In genomic region chr1:172309699-172310398, GRCm38 (mm10) we compare ENCODE assay signal across 8 mouse cellular contexts. TPM values are rescaled to one million over a fixed set of nuclear protein-coding genes. Genes with fewer than 3 reads are reported as not detected.
DNase-seq lines count a peak whose midpoint lies in the region; ATAC-seq lines count a peak whose summit lies in the region.

No protein-coding gene starts in this region.

- no peaks in the 10 kb centered on the region for H3K9me3 ChIP-seq in hindbrain, embryonic 15.5 days

- peak overlapping the region; percentile 38 for H3K9ac ChIP-seq in hindbrain, embryonic 15.5 days

- H3K27ac ChIP-seq in hindbrain, embryonic 15.5 days (replicated peaks), result peak overlapping the region; percentile 80

- no peaks in the 10 kb centered on the region for H3K36me3 ChIP-seq in hindbrain, embryonic 15.5 days

- H3K4me3 ChIP-seq in hindbrain, embryonic 15.5 days, result peak overlapping the region; percentile 31

- H3K4me1 ChIP-seq in hindbrain, embryonic 15.5 days (replicated peaks), result peaks cover 38% of the 10 kb centered on the region

- H3K27me3 ChIP-seq in hindbrain, embryonic 15.5 days, result no peaks in the 10 kb centered on the region

- H3K4me2 ChIP-seq in hindbrain, embryonic 15.5 days, result peak overlapping the region; percentile 69

- under 1% methylated on average over 14 of the region's 14 CpGs for WGBS in hindbrain, embryonic 15.5 days

- peak; percentile 78 for ATAC-seq in hindbrain, embryonic 15.5 days (ENCODE audit: low FRiP score, low read depth)

- DNase-seq in WW6 (ENCODE audit: low read depth, low spot score), result peak; percentile 81
- DNase-seq in cerebellum, postnatal 36 days, result peak; percentile 92 to 96
- peak; percentile 89 to 93 for DNase-seq in frontal cortex, postnatal 36 days (ENCODE audit: low spot score in 2 of 2)
- DNase-seq in layer of hippocampus, postnatal 36 days, result peak; percentile 86 to 88
- DNase-seq in lung, postnatal 25 days (ENCODE audit: low spot score), result peak; percentile 94
- peak; percentile 99 for DNase-seq in retina, embryonic 14.5 days (ENCODE audit: low spot score)
- peak; percentile 85 to 86 for DNase-seq in thymus, postnatal 36 days

RNA-seq across cellular contexts. Expression of gene Atp1a2, which starts 12.0 kb away (rescaled TPM):
- polyA plus RNA-seq in hindbrain, embryonic 15.5 days (2015; fragmentation: Nextera tagmentation; extraction: Ambion mirVana), result 74.3 and 75.8 TPM in 2 replicates
- total RNA-seq in layer of hippocampus, postnatal 36 days (2021), result 100 to 1,000 TPM; 577 to 614 TPM

RNA-seq across cellular contexts. Expression of gene Kcnj9, which starts 19.3 kb away (rescaled TPM):
- polyA plus RNA-seq in hindbrain, embryonic 15.5 days (2015; fragmentation: Nextera tagmentation; extraction: Ambion mirVana), result 4.1 and 4.3 TPM in 2 replicates
- total RNA-seq in layer of hippocampus, postnatal 36 days (2021), result 10 to 100 TPM; 63.6 to 66.8 TPM

RNA-seq across cellular contexts. Expression of gene Kcnj10, which starts 31.2 kb away (rescaled TPM):
- 2.9 and 3.0 TPM in 2 replicates for polyA plus RNA-seq in hindbrain, embryonic 15.5 days (2015; fragmentation: Nextera tagmentation; extraction: Ambion mirVana)
- 10 to 100 TPM; 89.3 to 94.4 TPM for total RNA-seq in layer of hippocampus, postnatal 36 days (2021)

RNA-seq across cellular contexts. Expression of gene Igsf8, which starts 48.4 kb away (rescaled TPM):
- 75.3 and 79.0 TPM in 2 replicates for polyA plus RNA-seq in hindbrain, embryonic 15.5 days (2015; fragmentation: Nextera tagmentation; extraction: Ambion mirVana)
- total RNA-seq in layer of hippocampus, postnatal 36 days (2021), result 100 to 1,000 TPM; 256 to 272 TPM

RNA-seq across cellular contexts. Expression of gene Atp1a4, which starts 51.6 kb away (rescaled TPM):
- 0.05 and 0.06 TPM in 2 replicates for polyA plus RNA-seq in hindbrain, embryonic 15.5 days (2015; fragmentation: Nextera tagmentation; extraction: Ambion mirVana)
- total RNA-seq in layer of hippocampus, postnatal 36 days (2021), result not detected

Comparison
In these comparisons a context has a peak if more than half of its experiments do, and no peak if none do; other contexts are left out.
1. Peak in every context shown above with its lines: DNase-seq, ATAC-seq, H3K4me3 ChIP-seq and H3K27ac ChIP-seq.